Mouse (Mus musculus) layer of hippocampus, postnatal 36 days (tissue): ENCODE results near the gene Susd1. TPM values are rescaled to one million over a fixed set of nuclear protein-coding genes. Genes with fewer than 3 reads are reported as not detected.

Experiments used
- DNase-seq, 2 experiments: peaks; one replicate each; pipeline ENCODE4 v3.0.0; 2022
- total RNA-seq, 2 experiments: library from RNA; stranded (reverse); gene quantifications; 2 replicates each; pipeline ENCODE4 v1.2.3; 2021

Gene Susd1
- total RNA-seq, 2 experiments from 2014 or later: 6.3 to 8.2 TPM

DNA sequence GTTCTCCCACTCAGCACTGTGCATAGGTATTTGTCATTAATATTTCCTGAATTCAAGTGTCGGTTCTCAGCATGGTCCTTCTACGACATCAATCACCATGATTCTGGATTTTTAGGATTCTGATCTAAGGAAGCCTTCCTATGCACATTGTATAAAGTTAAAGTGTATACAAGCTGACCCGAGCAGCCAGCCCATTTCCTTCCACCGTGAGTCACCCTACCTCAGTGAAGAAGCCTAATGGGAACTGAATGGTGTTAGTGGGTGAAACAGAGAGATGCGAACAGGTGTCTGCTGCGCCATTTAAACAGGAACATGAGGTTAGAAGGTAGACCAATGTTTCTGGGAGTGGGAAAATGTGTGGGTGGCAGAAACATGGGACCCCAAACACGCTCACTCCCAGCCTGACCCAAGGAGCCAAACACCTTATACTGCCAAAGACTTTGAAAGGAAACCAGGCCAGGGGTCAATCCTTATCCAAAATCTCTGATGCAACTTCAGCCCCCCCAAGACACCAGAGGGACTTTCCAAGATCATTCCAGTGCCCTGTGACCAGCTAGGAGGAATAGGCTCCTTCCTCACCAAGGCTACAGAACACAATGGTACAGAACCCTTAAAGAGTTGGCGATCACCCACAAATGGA lies 99.4 kb downstream of the Susd1 start:
- DNase-seq: no peak

DNA sequence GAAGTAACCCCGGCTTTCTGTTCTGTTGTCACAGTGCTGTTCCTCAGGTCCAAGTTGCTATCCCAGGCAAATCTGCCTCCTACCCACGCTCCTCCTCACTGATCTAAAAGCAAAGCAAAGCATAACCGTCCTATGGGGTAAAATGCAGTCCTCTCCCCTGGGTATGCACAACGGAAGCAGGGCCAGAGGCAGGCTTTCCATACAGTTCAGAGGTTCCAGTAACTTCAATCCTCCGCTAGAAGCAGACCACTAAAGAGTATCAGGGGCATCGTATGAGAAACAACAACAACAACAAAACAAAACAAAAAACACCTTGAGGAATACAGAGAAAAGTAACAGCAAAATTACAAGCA lies 100.9 kb downstream of the Susd1 start:
- DNase-seq: no peak

DNA sequence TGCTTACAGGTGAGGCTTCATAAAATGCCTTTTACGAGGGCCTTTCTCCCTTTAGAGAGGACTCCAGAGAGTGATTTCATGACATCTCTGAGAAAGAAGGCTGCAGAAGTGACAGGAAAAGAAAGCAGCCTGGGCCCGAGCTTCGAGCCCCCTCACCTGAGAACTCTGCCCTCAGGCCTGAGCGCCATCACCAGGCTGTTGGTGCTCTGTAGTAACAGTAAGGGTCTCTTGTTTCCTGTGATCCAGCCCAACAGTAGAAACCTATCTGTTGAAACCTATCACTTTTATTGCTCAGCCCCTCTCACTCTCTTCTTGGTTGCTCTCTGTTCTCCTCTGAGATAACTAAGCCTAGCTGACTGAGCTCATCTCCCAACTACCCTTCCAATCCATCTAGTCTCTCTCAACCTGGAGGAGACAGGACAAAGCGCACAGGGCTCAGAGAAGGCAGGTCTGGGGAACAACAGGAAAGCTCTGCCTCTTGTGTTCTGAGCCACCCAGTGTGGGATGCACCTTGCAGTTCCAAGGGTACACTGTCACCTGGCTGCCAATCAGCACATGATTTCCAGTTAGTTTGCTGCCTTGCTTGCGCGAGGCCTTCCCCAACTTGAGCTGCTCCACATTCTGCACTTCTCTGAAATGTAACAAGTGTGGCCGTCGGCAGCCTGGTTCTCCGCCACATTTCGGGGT lies 101.4 kb downstream of the Susd1 start:
- no peak for DNase-seq

GRCm38 (mm10) chr4:59336439-59336809 lies 102.0 kb downstream of the Susd1 start:
- no peak for DNase-seq

- peak in 1 of 2 experiments; percentile 20 for DNase-seq
Observed at GRCm38 (mm10) chr4:59335616-59336438, 102.6 kb downstream of the Susd1 start.

DNA sequence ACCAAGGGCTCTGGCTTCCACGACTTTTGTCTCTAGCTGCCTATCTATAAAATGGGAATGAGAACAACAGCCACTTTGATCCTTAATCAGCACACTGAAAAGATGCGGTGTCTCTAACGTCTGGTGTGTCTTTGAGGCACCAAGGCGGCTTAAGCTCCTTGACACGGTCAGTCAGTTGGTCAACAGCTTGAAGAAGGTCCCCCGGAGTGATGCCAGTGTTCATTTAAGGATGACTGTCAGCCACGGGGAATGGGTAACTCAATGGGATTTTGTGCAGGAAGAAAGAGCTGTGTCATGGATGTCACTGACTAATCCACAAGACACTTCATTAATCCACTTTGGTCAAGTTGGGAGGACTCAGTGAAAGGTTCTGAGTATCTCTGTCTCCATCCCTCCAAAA lies 103.3 kb downstream of the Susd1 start:
- no peak for DNase-seq

DNA sequence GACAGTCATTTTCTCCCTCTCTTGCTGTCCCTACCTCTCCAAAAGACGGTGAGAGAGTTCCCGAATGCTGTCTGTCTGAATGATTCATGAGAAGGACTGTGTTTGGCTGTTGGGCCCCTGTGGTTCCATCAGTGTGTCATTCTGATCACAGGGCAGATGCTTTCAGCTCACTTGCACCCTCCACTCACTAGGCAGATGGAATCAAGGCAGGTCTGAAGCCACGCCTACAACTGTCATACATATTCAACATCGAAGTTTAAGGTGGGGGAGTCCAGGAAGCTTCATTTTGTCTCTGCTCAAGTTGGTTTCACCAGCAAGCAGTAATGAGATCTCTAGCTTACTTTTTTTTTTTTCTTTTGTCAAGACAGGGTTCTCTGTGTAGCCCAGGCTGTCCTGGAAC lies 104.2 kb downstream of the Susd1 start:
- no peak for DNase-seq

- DNase-seq: no peak
Observed at GRCm38 (mm10) chr4:59333424-59333895, 105.0 kb downstream of the Susd1 start.

- DNase-seq: no peak
Observed at GRCm38 (mm10) chr4:59332691-59333423, 105.6 kb downstream of the Susd1 start.

- no peak for DNase-seq
Observed at GRCm38 (mm10) chr4:59332089-59332488, 106.3 kb downstream of the Susd1 start.

DNA sequence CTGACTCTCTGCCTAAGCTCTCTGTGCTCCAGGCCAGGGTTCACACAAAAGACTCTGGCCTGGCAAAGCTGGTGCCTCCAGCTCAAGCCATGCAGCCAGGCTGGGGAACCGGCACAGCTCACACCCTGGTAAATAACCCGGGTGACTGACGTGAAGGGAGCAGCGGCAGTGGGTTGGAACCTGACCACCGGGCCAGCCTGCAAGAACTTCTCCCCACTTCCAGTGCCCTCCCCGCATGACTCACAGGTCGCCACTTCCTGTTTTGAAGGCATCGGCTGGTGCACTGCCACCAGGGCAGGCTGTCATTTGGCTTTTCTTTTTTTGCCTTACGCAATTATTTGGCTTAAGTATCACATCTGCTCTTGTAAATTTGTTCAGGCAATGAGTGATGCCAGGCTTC lies 106.8 kb downstream of the Susd1 start:
- peak; percentile 51 to 59 for DNase-seq

DNA sequence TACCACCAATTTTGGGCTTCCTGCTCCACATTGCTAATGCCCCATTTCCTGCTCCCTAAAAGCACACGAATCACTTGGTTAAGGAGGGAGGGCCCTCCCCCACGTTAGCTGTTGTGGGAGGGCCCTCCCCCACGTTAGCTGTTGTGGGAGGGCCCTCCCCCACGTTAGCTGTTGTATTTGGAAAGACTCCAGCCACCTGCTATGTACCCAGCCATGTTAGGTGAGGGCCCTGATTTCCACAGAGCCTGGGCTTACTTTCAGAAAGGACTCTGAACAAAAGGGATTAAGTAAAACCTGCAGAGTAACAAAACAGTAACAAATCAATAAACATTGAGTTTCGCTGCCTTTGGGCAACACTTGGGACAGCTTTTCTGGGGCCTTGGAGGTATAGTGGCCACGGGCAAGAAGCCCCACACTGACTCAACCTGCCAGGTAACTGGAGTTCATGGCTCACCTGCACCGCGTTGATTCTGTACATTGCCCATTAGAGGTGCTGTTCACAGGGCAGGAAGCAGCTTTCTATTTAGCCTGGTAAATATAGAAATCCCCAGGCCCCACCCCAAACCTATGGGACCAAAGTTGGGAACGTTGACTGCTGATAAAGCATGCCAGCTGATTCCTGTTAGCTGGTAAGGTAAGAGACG lies 107.3 kb downstream of the Susd1 start:
- DNase-seq: no peak

DNA sequence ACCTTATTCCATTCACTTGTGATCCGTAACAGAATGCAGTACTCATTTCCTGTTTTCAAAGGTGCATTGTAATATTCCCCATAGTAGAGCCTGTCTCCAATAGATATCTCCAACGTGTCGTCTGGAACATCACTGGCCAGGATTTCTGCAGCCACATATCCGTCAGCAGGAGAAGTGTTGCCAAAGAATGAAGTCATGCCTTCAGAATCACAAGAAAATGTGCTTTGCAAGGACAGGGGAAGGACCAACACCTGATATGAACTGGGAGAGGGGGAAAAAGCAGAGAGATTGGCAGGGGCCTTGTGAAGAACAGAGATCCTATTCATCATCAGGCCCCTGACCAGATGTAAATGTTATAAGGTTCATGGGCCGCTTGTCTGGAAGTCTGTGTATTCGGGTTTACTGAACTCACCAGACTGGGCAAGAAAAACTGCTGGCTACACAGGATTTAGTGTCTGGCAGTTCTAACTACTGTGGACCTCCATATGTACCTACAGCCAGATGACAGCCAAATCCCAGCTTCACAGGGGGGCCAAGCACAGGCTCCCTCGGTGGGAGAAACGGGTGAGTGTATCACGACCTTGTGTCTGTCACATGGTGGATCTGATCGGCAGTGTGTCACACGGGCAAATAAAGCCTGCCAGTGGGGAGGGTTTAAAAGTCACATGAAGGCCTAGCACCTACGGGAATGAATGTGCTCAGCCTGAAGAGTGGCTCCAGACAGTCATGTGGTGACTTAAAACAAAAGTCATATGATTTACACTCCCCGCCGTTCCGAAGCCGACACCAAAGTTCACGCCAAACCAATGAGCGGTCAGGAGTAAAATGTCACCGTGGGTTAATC lies 108.8 kb downstream of the Susd1 start:
- DNase-seq: no peak

GRCm38 (mm10) chr4:59328821-59329220 lies 109.6 kb downstream of the Susd1 start:
- DNase-seq: no peak

- no peak for DNase-seq
Observed at GRCm38 (mm10) chr4:59327986-59328385, 110.4 kb downstream of the Susd1 start.

DNA sequence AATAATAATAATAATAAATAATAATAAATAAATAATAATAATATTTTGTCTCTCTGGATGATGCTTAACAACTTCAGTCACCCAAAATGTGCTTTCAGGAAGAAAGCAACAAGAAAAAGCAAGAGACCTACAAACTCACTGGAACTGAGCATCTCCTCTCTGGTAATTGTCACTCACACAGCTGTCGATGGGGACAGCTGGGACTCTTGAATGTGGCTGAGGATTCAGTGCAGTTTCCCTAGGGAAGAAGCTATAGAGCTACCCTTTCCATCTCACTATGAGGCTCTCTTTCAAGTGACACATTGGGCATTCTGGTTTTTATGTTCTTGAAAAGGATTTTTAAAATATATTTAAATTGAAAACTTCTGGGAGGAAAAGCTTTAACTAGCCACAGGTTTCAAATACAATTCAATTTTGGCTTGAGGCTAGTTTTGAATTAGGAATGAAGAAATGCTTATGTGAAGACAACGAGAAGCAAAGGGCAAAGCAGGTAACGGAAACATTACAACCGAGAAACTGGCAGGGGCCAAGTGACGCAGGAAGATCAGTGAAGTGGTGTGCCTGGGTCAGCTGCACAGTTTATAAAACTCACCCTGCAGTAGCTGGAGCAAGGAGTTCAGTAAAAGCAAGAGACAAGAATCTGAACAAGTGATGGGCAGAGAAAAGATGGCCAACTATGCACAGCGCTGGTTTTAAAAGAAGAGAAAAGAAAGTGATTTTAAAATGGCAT lies 112.2 kb downstream of the Susd1 start:
- no peak for DNase-seq

DNA sequence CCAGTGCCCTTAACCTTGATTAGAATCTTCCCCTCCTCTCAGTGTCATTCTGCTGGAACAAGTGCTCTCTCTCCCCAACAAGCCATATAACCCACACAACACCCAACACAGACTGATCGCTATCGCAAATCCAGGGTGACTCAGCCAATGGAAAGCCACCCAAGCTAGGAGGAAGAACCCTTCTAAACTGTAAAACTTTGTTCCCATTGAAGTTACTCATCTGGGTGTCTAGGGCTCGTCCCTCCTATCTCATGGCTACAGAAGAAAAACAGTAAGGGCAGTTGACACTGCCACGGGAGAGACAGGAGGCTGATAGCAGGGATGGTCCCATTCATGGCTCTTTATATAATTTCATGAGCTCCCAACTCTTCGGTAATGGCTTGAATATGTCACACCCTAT lies 114.1 kb downstream of the Susd1 start:
- DNase-seq: no peak

- no peak for DNase-seq
Observed at GRCm38 (mm10) chr4:59323231-59323651, 115.2 kb downstream of the Susd1 start.

DNA sequence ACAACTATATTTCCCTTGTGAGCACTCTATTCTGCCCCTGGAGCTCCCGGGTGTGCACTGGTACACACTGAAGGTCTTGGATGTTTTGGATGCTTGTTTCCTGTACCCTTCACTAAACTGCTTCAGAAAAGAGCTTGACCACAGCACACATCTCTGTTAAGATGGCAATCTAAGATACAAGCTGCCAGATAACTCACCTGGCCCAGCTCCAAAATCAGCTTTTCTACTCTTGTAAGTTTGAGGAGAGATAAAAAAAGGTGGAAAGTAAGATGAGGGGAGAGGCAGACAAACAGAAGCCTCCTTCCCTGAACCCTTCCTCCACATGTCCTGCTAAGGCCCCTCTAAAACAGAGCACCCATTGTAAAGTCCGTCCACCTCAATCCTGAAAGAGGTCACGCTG lies 115.7 kb downstream of the Susd1 start:
- no peak for DNase-seq

GRCm38 (mm10) chr4:59322056-59322455 lies 116.4 kb downstream of the Susd1 start:
- DNase-seq: no peak
